Mouse (Mus musculus) neural tube, embryonic 11.5 days (tissue): ENCODE results near the gene Cdca5. TPM values are rescaled to one million over a fixed set of nuclear protein-coding genes. Genes with fewer than 3 reads are reported as not detected.

Source experiments
- ATAC-seq: fragments of 200-750 bp; cut with Nextera tagmentation; 2 replicates; pipeline ENCODE4 v1.8.0; 2017; ENCODE audit warnings: moderate number of reproducible peaks, mild to moderate bottlenecking, moderate TSS enrichment, moderate library complexity; ENCODE audit not compliant: insufficient read depth, low FRiP score, low TSS enrichment
- DNase-seq: peaks from one replicate; pipeline ENCODE4 v3.0.0-alpha.2; 2015; ENCODE audit warnings: low spot score
- H3K27ac ChIP-seq: fragments of 300-500 bp; sonication (generic); 2 replicates; pipeline ENCODE4 v1.5.1; 2014; ENCODE audit warnings: low read depth, mild to moderate bottlenecking, low read length
- H3K27me3 ChIP-seq: fragments of 300-500 bp; sonication (generic); 2 replicates; pipeline ENCODE4 v1.6.1; 2014; ENCODE audit warnings: mild to moderate bottlenecking, low read length, mixed read lengths; ENCODE audit not compliant: control insufficient read depth, insufficient read depth
- H3K36me3 ChIP-seq: fragments of 300-500 bp; sonication (generic); 2 replicates; pipeline ENCODE4 v1.6.1; 2014; ENCODE audit warnings: mild to moderate bottlenecking, low read length, moderate library complexity, mixed read lengths; ENCODE audit not compliant: control insufficient read depth, insufficient read depth
- H3K4me1 ChIP-seq: fragments of 300-500 bp; sonication (generic); 2 replicates; pipeline ENCODE4 v1.6.1; 2014; ENCODE audit warnings: low read length, mixed read lengths; ENCODE audit not compliant: control insufficient read depth, insufficient read depth
- H3K4me2 ChIP-seq: fragments of 300-500 bp; sonication (generic); 2 replicates; pipeline ENCODE4 v1.6.1; 2014; ENCODE audit warnings: low read depth, mild to moderate bottlenecking, moderate library complexity
- H3K4me3 ChIP-seq: fragments of 300-500 bp; sonication (generic); 2 replicates; pipeline ENCODE4 v1.5.1; 2014; ENCODE audit warnings: low read depth, low read length
- H3K9ac ChIP-seq: fragments of 300-500 bp; sonication (generic); 2 replicates; pipeline ENCODE4 v1.6.1; 2014; ENCODE audit warnings: mild to moderate bottlenecking, low read length
- H3K9me3 ChIP-seq: fragments of 300-500 bp; sonication (generic); 2 replicates; pipeline ENCODE4 v1.6.1; 2016; ENCODE audit warnings: low read length; ENCODE audit not compliant: control insufficient read depth
- WGBS: fragments of 180-500 bp; shearing (Covaris S2); extraction: QIAGEN DNeasy Blood & Tissue Kit; methylation state at CpG from one replicate; pipeline ENCODE4 v1.1.7; 2014; 5-methylcytosine and 5-hydroxymethylcytosine counted together
- polyA plus RNA-seq: library from polyadenylated mRNA; unstranded; fragments of >200 nt; fragmentation: Nextera tagmentation; extraction: Ambion mirVana; gene quantifications from 2 replicates; pipeline ENCODE4 v1.2.1, GENCODE M21; 2014

Gene Cdca5
- polyA plus RNA-seq, 1 experiment from 2014 or later, result 48.4 TPM

- Histone ChIP-seq H3K9me3 (no peaks in the 10 kb centered on the region), H3K4me3 (no peak overlapping the region), H3K27me3 (no peaks in the 10 kb centered on the region), H3K36me3 (peaks cover 11% of the 10 kb centered on the region), H3K4me1 (peaks cover 7% of the 10 kb centered on the region; the same call in 1 of the 2 replicates), H3K9ac (no peak overlapping the region), H3K27ac (no peak overlapping the region), H3K4me2 (no peak overlapping the region)
- 68% methylated on average over 6 of the region's 6 CpGs for WGBS
- DNase-seq (no peak), ATAC-seq (no peak)
Measured at GRCm38 (mm10) chr19:6113116-6113515, 28.3 kb downstream of the Cdca5 start.

- DNase-seq (no peak), ATAC-seq (no peak)
- Histone ChIP-seq H3K4me1 (peaks cover 7% of the 10 kb centered on the region; the same call in 1 of the 2 replicates), H3K4me3 (no peak overlapping the region), H3K36me3 (peaks cover 11% of the 10 kb centered on the region), H3K27ac (no peak overlapping the region), H3K27me3 (no peaks in the 10 kb centered on the region), H3K9ac (peak overlapping the region; percentile 6; the same call in 1 of the 2 replicates), H3K4me2 (0 out of 2 replicates have a peak overlapping the region, but pooled peaks have one; percentile 0), H3K9me3 (no peaks in the 10 kb centered on the region)
- WGBS, result 93% methylated on average over 15 of the region's 15 CpGs
Measured at GRCm38 (mm10) chr19:6116113-6116850, 31.5 kb downstream of the Cdca5 start.

- ATAC-seq, result no peak; the same call in 1 of the 2 replicates
- WGBS, result 6% methylated on average over 32 of the region's 32 CpGs
- H3K9ac ChIP-seq, result peak overlapping the region; percentile 87
Measured at GRCm38 (mm10) chr19:6117346-6117985, 32.7 kb downstream of the Cdca5 start.

GRCm38 (mm10) chr19:6117986-6118676 lies 33.3 kb downstream of the Cdca5 start, which contains the start of gene Sac3d1:
Gene Sac3d1, minus strand, starts transcription at chr19:6118650.
- Histone ChIP-seq H3K9me3 (no peaks in the 10 kb centered on the region), H3K4me2 (peak within 1 kb of the TSS; percentile 92), H3K4me3 (peak within 1 kb of the TSS; percentile 81), H3K27ac (peak within 1 kb of the TSS; percentile 94), H3K36me3 (peaks cover 11% of the 10 kb centered on the region), H3K4me1 (peaks cover 7% of the 10 kb centered on the region; the same call in 1 of the 2 replicates), H3K9ac (peak within 1 kb of the TSS; percentile 87), H3K27me3 (no peaks in the 10 kb centered on the region)
- WGBS, result under 1% methylated on average over 77 of the region's 77 CpGs
- DNase-seq (peak; percentile 94), ATAC-seq (peak; percentile 88)

More at GRCm38 (mm10) chr19:6117346-6117985, 32.7 kb downstream of the Cdca5 start:
- Histone ChIP-seq H3K4me1 (peaks cover 7% of the 10 kb centered on the region; the same call in 1 of the 2 replicates), H3K4me3 (peak overlapping the region; percentile 81), H3K27ac (peak overlapping the region; percentile 94), H3K4me2 (peak overlapping the region; percentile 92), H3K27me3 (no peaks in the 10 kb centered on the region), H3K36me3 (peaks cover 11% of the 10 kb centered on the region), H3K9me3 (no peaks in the 10 kb centered on the region)
- no peak for DNase-seq

GRCm38 (mm10) chr19:6118677-6119185 lies 33.9 kb downstream of the Cdca5 start:
- DNase-seq (peak; percentile 40), ATAC-seq (0 out of 2 replicates have a peak, but pooled peaks have one; percentile 8)
- Histone ChIP-seq H3K4me1 (peaks cover 7% of the 10 kb centered on the region; the same call in 1 of the 2 replicates), H3K27ac (peak overlapping the region; percentile 94), H3K4me3 (peak overlapping the region; percentile 81), H3K36me3 (peaks cover 11% of the 10 kb centered on the region), H3K4me2 (peak overlapping the region; percentile 92), H3K9me3 (no peaks in the 10 kb centered on the region), H3K9ac (peak overlapping the region; percentile 87), H3K27me3 (no peaks in the 10 kb centered on the region)
- 3% methylated on average over 8 of the region's 8 CpGs for WGBS

GRCm38 (mm10) chr19:6121761-6122160 lies 37.0 kb downstream of the Cdca5 start:
- no peak overlapping the region for H3K27ac ChIP-seq
- H3K4me3 ChIP-seq, result no peak overlapping the region

GRCm38 (mm10) chr19:6123330-6123729 lies 38.5 kb downstream of the Cdca5 start:
- Histone ChIP-seq H3K36me3 (no peaks in the 10 kb centered on the region), H3K4me2 (no peak overlapping the region), H3K27ac (peak overlapping the region; percentile 62), H3K4me3 (no peak overlapping the region), H3K4me1 (no peaks in the 10 kb centered on the region), H3K27me3 (no peaks in the 10 kb centered on the region), H3K9me3 (no peaks in the 10 kb centered on the region; the same call in 1 of the 2 replicates), H3K9ac (no peak overlapping the region)
- WGBS, result 65% methylated on average over 8 of the region's 8 CpGs
- ATAC-seq, result no peak
- DNase-seq, result no peak

More at GRCm38 (mm10) chr19:6121761-6122160, 37.0 kb downstream of the Cdca5 start:
- no peak for ATAC-seq
- Histone ChIP-seq H3K4me2 (no peak overlapping the region), H3K9ac (no peak overlapping the region), H3K9me3 (no peaks in the 10 kb centered on the region; the same call in 1 of the 2 replicates), H3K27me3 (no peaks in the 10 kb centered on the region), H3K4me1 (peaks cover 4% of the 10 kb centered on the region; the same call in 1 of the 2 replicates), H3K36me3 (no peaks in the 10 kb centered on the region)
- DNase-seq, result no peak
- 29% methylated on average over 18 of the region's 19 CpGs for WGBS

- DNase-seq (no peak), ATAC-seq (no peak)
- Histone ChIP-seq H3K4me3 (no peak overlapping the region), H3K9ac (no peak overlapping the region), H3K4me1 (no peaks in the 10 kb centered on the region), H3K36me3 (no peaks in the 10 kb centered on the region), H3K9me3 (no peaks in the 10 kb centered on the region; the same call in 1 of the 2 replicates), H3K27me3 (no peaks in the 10 kb centered on the region), H3K27ac (no peak overlapping the region), H3K4me2 (no peak overlapping the region)
- 83% methylated on average over 2 of the region's 2 CpGs for WGBS
Measured at GRCm38 (mm10) chr19:6124898-6125297, 40.1 kb downstream of the Cdca5 start.
